Mouse (Mus musculus) C2C12 (cell line): ENCODE results near the gene Thrb.

ENCODE experiments used
- CTCF ChIP-seq: IDR thresholded peaks from one replicate; pipeline ENCODE4 v1.5.1; 2011; ENCODE audit not compliant: control insufficient read depth, insufficient read depth, insufficient read length
- MYOD1 ChIP-seq: IDR thresholded peaks from one replicate; pipeline ENCODE4 v1.6.1; 2011; ENCODE audit warnings: low read depth; ENCODE audit not compliant: control insufficient read depth, insufficient read length
- USF1 ChIP-seq: IDR thresholded peaks from one replicate; pipeline ENCODE4 v1.6.1; 2011; ENCODE audit warnings: low read depth, mild to moderate bottlenecking, control low read depth, moderate library complexity

DNA sequence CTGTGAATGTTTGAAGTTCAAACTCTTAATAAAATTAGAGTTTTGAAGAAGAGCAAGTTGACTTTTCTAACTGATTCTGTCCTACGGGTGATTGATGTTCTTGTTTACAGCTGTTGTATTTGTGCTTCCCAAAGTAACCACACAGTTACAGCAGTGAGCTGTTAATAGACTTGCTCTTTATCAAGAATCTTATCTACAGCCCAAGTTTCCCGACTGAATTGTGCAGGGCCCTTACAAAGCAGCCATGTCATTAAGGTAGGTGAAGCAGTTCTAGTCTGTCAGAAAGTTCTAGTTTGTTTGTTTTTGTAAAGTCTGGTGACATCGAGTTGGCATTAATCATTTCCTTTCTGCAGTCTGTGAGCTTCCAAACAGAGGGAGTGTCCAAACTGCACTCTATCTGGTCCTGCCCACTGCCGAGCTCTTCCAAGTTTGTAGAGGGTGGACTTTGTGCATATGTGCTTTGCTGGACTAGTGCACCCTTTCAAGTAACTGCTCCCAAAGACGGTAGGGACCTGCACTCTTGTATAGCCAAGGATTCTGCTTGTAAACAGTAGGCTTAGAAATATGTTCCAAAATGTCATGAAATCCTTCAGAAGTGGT lies 124.2 kb downstream of the Thrb start:
- TF ChIP-seq CTCF (no peak), MYOD1 (no peak), USF1 (no peak)
